Mouse (Mus musculus) layer of hippocampus, postnatal 14 days (tissue): Measurements from ENCODE around the gene Inpp5a. TPM values are rescaled to one million over a fixed set of nuclear protein-coding genes. Genes with fewer than 3 reads are reported as not detected.

ENCODE experiments used
- DNase-seq, 2 experiments: peaks; one replicate each; pipeline ENCODE4 v3.0.0; 2021 to 2022; ENCODE audit warnings: low spot score in 2 of 2, mixed read lengths in 1 of 2
- total RNA-seq, 2 experiments: library from RNA; stranded (reverse); gene quantifications; 2 replicates each; pipeline ENCODE4 v1.2.3; 2021

Gene Inpp5a
- total RNA-seq, 2 experiments from 2014 or later, result 41.1 to 41.2 TPM

DNA sequence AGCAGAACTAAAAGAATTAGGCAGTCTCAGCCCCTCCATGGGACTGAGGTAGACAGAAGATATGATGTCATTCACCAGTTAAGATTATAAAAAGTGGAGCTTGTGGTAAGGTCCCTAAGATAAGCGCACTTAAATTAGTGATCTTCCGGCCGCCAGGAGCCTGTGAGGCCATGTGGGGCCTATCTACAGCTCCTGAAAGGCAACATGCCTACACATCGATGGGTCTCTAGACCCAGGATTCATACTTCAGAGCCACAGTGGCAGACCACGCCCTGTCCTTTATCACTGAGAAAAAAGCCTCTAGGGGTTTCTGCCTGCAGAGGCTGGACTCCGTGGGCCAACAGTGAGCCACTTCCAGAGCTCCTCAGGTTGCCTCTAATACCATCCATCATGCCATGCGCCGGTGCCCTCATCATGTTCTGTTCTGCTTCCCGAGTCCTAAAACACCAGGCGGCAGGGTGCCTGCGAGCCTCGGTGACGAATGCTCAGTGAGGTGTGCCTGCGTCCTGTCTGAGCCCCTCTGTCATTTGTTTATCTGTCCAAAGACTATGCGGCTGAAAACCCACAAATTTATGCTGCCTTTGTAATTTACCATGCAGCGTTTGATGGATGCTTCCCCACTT, 187.3 kb downstream of the Inpp5a start:
- DNase-seq, result no peak

- DNase-seq, result no peak
These were observed 190.5 kb downstream of the Inpp5a start for GRCm38 (mm10) chr7:139579261-139579905.

DNA sequence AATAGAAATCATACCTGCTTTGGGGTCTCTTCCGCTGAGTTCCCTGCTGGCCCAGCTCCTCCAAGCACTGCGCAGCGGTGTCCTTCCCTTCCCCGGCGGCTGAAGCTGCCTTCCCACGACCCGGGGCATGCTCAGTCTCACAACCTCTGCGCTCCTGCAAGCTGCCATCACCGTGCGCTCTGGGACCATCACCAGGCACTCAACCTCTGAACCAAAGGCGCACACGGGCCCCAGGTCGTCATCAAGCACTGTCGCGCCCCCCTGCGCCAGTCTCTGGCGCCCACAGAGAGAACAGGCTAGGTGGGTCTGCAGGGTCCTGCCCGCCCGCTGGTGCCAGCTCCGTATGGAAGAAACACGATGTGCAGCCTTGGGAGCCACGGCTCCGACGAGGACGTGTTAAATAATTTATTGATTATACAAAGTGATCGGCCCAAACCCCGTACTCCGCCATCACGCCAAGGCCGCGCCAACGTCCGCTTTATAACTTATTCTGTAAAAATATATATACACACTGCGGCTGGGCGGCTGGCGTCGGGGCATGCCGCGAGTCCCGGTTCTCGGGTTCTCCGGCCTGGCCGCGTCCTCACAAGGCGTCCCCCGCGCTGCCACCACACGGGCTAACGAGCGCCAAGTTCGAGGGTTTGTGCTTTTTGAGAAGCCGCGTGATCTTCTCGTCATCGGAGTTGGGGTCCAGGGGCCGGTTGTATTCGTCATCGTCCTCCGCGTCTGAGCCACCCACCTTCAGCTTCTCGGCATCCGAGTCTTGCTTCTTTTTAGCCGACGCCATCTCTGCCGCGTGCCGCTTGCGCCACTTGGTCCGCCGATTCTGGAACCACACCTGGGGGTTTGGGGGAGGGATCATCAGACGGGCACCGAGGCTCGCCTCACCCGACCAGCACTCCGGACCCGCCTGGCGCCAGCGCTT, 192.2 kb downstream of the Inpp5a start:
- no peak for DNase-seq

DNA sequence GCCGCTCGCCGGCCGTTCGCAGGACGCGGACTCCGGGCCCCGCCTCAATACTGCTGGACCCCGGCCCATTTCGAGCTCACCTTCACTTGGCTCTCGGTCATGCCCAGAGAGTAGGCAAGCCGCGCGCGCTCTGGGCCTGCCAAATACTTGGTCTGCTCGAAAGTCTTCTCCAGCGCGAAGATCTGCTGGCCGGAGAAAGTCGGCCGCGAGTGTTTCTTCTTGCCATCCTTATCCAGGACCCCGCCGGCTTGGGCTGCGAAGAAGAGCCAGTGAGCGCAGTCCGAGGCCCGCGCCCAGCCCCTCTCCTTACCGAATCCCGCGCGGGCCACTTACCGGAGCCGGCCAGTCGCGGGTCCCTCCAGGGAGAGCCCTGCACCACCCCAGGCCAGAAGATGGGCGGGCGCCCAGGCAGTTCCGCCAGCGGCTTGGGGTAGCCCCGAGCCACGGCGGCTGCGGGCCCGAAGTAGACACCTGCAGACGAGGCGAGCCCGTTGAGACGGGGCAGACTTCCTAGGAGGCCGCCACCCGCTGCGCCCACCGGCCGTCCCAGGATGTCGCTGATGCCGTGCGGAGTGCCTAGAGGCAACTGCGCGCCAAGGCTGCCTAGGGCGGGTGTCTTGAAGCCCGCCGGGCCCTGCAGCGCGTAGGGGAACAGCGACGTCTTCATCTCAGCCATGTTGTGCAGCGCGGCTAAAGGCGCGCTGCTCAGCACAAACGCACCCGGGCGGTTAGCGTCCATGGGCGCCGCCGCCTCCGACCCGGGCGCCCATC, 193.1 kb downstream of the Inpp5a start:
- DNase-seq, result no peak

- no peak for DNase-seq
These were observed 193.7 kb downstream of the Inpp5a start, which contains the start of gene Nkx6-2 for GRCm38 (mm10) chr7:139582595-139582994. TSS of gene Nkx6-2 (minus strand) at chr7:139582797.

- DNase-seq, result no peak
These were observed 194.3 kb downstream of the Inpp5a start for GRCm38 (mm10) chr7:139583094-139583737.

DNA sequence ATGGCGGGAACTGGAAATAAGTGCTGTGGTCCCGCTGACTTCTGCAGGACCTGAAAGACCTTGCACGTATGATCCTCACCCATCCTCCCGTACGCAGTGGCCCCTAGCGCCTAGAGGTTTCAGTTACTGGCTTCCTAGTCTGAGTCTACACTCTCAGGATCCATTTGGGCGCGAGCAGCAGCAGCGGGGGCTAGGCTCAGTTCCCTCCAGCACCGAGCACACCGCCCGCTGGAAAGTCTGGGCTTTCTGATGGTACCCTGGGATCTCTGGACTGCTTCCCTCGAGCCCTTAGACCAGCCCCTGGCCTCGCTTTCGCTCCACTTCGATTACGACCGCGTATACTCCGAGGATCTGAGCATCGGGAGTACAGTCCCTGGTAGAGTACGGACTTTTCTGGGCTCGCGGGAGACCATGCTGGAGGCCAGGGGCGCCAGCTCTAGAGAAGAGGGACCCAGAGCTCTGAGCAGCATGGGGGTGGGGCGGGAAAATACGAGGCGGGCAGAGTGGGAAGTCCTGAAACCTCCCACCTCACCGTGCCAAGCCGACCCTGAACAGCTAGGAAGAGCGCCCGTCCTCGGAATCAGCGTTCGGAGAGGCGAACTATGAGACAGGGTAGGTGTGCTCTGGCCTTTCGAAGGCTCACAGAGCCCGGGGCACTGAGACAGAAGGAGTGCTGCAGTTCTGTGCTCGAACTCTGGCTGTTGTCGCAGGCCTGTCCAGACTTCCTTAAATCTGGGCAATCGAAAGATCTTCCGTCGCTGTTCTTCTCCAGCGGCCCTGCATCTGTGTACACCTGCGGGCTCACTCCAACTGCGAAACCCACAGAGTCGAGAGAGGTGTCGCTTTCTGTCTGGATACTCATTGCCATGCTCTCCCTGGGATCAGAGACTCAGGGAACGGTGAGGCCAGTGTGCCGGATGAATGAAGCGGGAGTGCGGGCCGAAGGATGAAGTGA, 195.6 kb downstream of the Inpp5a start:
- DNase-seq, result peak in 1 of 2 experiments; percentile 41

DNA sequence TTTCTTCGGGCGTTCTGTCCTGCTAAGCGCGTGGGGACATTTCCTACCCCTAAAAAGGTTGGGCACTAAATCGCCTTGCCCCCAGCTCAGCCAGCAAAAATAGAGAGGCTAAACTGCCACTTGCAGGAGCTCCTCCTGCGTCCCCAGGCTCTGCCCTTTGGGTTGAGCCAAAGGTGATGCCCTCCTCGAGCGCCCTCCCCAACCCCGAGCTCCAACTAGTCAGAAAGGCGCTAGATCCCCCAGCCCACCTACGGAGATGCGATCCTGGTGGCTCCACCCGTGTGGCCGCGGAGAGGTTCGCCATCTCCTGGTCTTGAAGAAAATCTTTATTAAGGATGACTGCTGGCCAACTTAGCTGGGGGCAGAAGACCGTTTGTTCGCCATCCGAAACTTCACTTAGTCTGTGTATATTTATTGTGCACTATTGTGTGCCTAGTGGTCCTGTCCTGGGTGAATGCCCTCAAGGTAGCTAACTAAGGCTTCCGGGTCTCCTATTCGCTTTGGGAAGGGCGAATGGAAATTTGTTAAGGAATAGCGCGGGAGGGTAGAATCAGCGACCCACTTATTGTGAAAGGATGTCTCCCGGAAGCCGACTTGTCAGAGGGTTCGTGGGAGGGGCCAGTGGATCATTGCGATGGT, 196.4 kb downstream of the Inpp5a start:
- DNase-seq, result no peak

GRCm38 (mm10) chr7:139587919-139588318, 199.0 kb downstream of the Inpp5a start:
- no peak for DNase-seq

DNA sequence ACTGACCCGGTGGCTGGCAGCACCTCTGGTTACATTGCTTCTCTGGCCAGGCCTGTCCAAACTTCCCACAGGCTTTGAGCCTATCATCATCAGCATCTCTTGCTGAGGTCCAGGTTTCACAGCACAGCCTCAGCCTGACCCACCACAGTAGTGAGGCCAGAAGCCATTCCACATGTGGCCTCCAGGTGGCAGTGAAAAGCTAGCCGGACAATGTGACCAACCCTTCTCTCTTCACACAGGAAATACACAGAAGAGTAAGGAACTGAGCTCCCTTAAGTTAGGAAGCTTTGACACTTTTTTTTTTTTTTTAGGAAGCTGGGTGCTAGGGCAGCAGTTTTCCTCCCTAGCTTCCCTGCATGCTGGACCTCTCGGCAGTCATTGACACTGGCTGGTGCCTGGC, 201.4 kb downstream of the Inpp5a start:
- DNase-seq, result peak in 1 of 2 experiments; percentile 41

DNA sequence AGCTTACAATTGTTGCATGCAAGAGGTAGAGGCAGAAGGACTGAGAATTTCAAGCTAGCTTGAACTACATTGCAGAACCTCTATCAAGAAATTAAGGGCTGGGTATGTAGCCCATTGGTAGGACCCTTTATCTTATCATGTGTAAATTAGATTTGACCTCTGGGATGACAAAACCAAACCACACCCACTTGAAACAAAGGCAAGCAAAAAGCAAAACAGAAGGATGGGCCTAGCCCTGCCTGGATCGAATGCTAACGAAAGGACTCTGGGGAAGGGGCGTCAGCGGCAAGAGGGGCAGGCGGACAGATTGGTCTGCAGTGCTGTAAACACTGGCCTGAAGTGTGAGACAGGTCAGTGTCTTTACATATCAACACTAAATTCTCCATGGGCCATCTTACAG, 202.4 kb downstream of the Inpp5a start:
- no peak for DNase-seq

GRCm38 (mm10) chr7:139595311-139595710, 206.4 kb downstream of the Inpp5a start:
- no peak for DNase-seq

DNA sequence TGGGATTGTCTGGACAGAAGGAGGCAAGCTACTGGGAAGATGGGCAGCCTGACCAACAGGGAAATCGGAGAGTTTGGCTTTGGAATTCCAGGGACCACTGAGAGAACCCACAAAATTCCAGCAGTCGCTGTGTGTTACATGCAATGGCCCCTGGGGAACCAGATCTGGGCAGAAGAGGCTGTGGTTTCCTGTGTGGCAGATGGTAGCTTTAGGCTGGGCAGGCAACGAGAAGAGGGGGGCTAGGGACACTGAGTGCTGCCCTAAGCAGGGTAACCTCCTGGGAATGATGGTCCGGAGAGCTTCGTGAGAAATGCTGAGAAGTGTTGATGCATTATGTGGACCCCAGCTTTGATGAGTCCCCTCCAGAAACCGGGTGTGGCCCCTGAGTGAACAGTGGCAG, 207.0 kb downstream of the Inpp5a start:
- no peak for DNase-seq

DNA sequence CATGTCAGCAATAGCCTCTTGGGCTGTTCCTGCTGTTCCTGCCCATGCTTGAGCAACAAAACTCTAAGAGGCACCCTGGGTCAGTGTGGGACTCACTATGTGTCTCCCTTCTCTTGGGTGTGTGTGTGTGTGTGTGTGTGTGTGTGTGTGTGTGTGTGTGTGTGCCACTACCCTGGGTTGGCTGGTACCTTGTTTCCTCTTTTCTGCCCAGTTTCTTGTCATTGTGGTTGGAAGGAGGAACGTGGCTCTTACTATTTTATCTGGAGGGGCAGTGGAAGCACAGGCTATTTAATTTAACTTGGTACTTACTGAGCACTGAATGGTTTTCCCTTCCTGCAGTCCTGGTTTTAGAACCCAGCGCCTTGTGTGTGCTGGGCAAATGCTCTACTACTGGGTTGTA, 221.4 kb downstream of the Inpp5a start:
- DNase-seq, result no peak

DNA sequence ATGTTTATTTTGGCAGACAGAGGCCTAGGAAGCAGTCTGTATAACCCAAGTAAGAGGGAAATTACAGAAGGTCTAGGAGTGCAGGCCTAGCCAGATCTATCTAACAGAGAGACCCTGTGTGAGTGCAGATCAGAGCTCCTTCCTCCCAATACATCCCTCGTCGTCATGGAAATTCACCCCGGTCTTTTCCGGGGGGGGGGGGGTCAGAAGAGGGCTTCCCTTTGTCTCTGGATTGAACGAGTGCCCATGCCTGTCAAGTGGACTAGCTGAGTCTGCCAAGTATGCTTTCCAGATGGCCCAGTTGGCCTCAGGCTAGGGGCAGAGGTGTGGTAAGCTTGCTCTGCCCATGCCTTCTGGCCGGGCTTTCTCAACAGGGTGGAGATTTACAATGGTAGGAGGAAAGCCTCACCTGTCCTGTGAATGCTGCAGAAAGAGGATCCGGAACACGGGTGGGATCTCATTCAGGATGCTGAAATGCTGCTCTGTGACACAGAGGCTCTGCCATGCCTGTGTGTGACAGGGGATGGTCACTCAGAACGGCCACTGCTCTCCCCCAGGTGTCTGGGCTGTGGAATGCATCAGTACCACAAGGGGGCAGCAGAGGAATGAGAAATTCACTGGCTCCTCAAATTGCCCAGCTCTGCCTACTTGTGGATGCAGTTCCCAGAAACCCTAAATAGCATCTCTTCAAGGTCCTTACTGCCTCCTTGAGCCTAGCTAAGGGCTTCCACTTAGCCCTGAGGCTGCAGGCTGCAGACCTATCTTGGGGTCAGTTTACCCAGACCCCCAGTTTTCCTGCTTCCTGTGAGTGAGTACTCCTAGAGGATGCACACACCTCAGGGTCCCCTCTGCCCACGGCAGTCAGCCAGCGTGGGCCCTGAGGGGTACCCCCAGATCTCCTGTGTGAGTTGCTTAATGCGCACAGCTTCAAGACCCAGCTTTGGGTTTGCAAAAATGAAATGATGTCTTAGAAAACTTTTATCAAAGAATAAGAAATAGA, 227.2 kb downstream of the Inpp5a start:
- DNase-seq, result peak; percentile 74

- no peak for DNase-seq
These were observed 233.7 kb downstream of the Inpp5a start for GRCm38 (mm10) chr7:139622568-139622967.

DNA sequence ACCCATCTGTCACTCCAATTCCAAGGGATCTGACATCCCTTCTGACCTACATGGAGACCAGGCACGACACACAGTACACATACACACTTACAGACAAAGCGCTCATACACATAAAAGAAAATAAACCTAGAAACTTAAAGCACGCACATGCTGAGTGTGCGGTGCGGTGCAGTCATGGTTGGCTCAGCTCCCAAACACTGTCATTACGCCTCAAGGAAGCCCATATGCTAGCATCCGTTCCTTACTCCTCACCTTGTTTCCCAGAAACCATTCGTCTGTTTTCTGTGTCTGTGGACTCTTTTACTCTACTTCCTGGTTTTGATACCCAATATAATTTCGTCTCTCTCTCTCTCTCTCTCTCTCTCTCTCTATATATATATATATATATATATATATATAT, 236.2 kb downstream of the Inpp5a start:
- DNase-seq, result no peak
